Mouse (Mus musculus): Measurements from ENCODE around the gene Hoxa3. TPM values are rescaled to one million over a fixed set of nuclear protein-coding genes. Genes with fewer than 3 reads are reported as not detected.

Gene Hoxa3
- polyA plus RNA-seq, 2 experiments, result 3.4 to 12.0 TPM

DNA sequence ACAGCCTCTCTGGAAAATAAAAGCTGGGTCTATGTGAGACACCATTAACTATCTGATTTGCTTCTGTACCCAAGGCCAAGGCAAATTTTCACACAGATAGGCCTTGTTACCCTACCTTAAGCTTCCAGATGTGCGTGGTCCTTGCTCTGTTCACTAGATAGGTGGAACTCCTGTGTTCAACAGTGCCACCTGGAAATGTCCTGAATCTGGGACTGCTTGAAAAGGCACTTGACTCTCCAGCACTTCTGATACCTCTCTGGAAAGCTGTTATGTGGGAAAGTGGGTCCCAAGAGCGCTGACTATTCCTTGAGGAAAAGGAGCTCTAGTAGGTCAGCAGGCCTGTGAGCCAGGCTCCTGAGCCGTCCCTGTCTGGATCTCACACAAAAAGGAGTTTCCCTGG is 23.7 kb upstream of the Hoxa3 start:
- ATAC-seq (ENCODE audit: low FRiP score, low read depth) (no peak), DNase-seq (ENCODE audit: low spot score) (no peak)
- TF ChIP-seq POLR2A (IDR thresholded peaks at IDR 0.05; ENCODE audit: borderline replicate concordance, extremely low read depth, insufficient read depth, insufficient read length), result no peak
- Histone ChIP-seq H3K9ac (ENCODE audit: low read depth, low read length, severe bottlenecking) (peak overlapping the region; percentile 100), H3K36me3 (ENCODE audit: control insufficient read depth, insufficient read depth, low read length) (peaks cover 28% of the 10 kb centered on the region), H3K27ac (replicated peaks; ENCODE audit: low read depth, low read length) (peak overlapping the region; percentile 99), H3K4me1 (ENCODE audit: control insufficient read depth, insufficient read depth, low read length) (peaks cover 23% of the 10 kb centered on the region), H3K9me3 (ENCODE audit: control insufficient read depth, low read length) (no peaks in the 10 kb centered on the region), H3K4me3 (replicated peaks; ENCODE audit: low read length) (peak overlapping the region; percentile 90), H3K27me3 (ENCODE audit: control insufficient read depth, insufficient read depth, low read length) (no peaks in the 10 kb centered on the region), H3K4me2 (replicated peaks; ENCODE audit: low read depth, low read length, severe bottlenecking) (peak overlapping the region; percentile 96)
- WGBS, result 16% methylated on average over 3 of the region's 3 CpGs

- H3K9ac ChIP-seq (ENCODE audit: low read depth, low read length, severe bottlenecking), result peak overlapping the region; percentile 100
- peaks cover 35% of the 10 kb centered on the region for H3K36me3 ChIP-seq (ENCODE audit: control insufficient read depth, insufficient read depth, low read length)
- no peaks in the 10 kb centered on the region for H3K27me3 ChIP-seq (ENCODE audit: control insufficient read depth, insufficient read depth, low read length)
- no peak for TF ChIP-seq POLR2A (IDR thresholded peaks at IDR 0.05; ENCODE audit: borderline replicate concordance, extremely low read depth, insufficient read depth, insufficient read length)
- 21% methylated on average over 6 of the region's 6 CpGs for WGBS
- DNase-seq (ENCODE audit: low spot score) (no peak), ATAC-seq (ENCODE audit: low FRiP score, low read depth) (no peak)
- H3K27ac ChIP-seq (replicated peaks; ENCODE audit: low read depth, low read length), result peak overlapping the region; percentile 99
- peak overlapping the region; percentile 90 for H3K4me3 ChIP-seq (replicated peaks; ENCODE audit: low read length)
- no peaks in the 10 kb centered on the region for H3K9me3 ChIP-seq (ENCODE audit: control insufficient read depth, low read length)
- H3K4me1 ChIP-seq (ENCODE audit: control insufficient read depth, insufficient read depth, low read length), result peaks cover 20% of the 10 kb centered on the region
- H3K4me2 ChIP-seq (replicated peaks; ENCODE audit: low read depth, low read length, severe bottlenecking), result peak overlapping the region; percentile 96
Measured at GRCm38 (mm10) chr6:52235866-52236265, 22.7 kb upstream of the Hoxa3 start.

GRCm38 (mm10) chr6:52235267-52235666 is 22.1 kb upstream of the Hoxa3 start:
- H3K4me2 ChIP-seq (replicated peaks; ENCODE audit: low read depth, low read length, severe bottlenecking), result peak overlapping the region; percentile 96
- H3K27ac ChIP-seq (replicated peaks; ENCODE audit: low read depth, low read length), result peak overlapping the region; percentile 99
- peaks cover 18% of the 10 kb centered on the region for H3K4me1 ChIP-seq (ENCODE audit: control insufficient read depth, insufficient read depth, low read length)
- no peak for ATAC-seq (ENCODE audit: low FRiP score, low read depth)
- H3K36me3 ChIP-seq (ENCODE audit: control insufficient read depth, insufficient read depth, low read length), result peaks cover 41% of the 10 kb centered on the region
- no peaks in the 10 kb centered on the region for H3K9me3 ChIP-seq (ENCODE audit: control insufficient read depth, low read length)
- H3K4me3 ChIP-seq (replicated peaks; ENCODE audit: low read length), result peak overlapping the region; percentile 90
- H3K27me3 ChIP-seq (ENCODE audit: control insufficient read depth, insufficient read depth, low read length), result no peaks in the 10 kb centered on the region
- TF ChIP-seq POLR2A (IDR thresholded peaks at IDR 0.05; ENCODE audit: borderline replicate concordance, extremely low read depth, insufficient read depth, insufficient read length), result 0 out of 2 replicates have a peak, but pooled peaks have one; percentile 18
- 14% methylated on average over 9 of the region's 9 CpGs for WGBS
- DNase-seq (ENCODE audit: low spot score), result no peak
- H3K9ac ChIP-seq (ENCODE audit: low read depth, low read length, severe bottlenecking), result peak overlapping the region; percentile 100

- Histone ChIP-seq H3K4me1 (ENCODE audit: control insufficient read depth, insufficient read depth, low read length) (peaks cover 18% of the 10 kb centered on the region), H3K27me3 (ENCODE audit: control insufficient read depth, insufficient read depth, low read length) (no peaks in the 10 kb centered on the region), H3K9me3 (ENCODE audit: control insufficient read depth, low read length) (no peaks in the 10 kb centered on the region), H3K4me2 (replicated peaks; ENCODE audit: low read depth, low read length, severe bottlenecking) (peak overlapping the region; percentile 96), H3K9ac (ENCODE audit: low read depth, low read length, severe bottlenecking) (peak overlapping the region; percentile 100), H3K27ac (replicated peaks; ENCODE audit: low read depth, low read length) (peak overlapping the region; percentile 99), H3K4me3 (replicated peaks; ENCODE audit: low read length) (peak overlapping the region; percentile 90), H3K36me3 (ENCODE audit: control insufficient read depth, insufficient read depth, low read length) (peaks cover 48% of the 10 kb centered on the region)
- DNase-seq (ENCODE audit: low spot score) (peak; percentile 95), ATAC-seq (ENCODE audit: low FRiP score, low read depth) (peak; percentile 72)
- TF ChIP-seq POLR2A (IDR thresholded peaks at IDR 0.05; ENCODE audit: borderline replicate concordance, extremely low read depth, insufficient read depth, insufficient read length), result no peak
- 2% methylated on average over 41 of the region's 68 CpGs for WGBS
Measured at GRCm38 (mm10) chr6:52234428-52235140, 21.4 kb upstream of the Hoxa3 start.

DNA sequence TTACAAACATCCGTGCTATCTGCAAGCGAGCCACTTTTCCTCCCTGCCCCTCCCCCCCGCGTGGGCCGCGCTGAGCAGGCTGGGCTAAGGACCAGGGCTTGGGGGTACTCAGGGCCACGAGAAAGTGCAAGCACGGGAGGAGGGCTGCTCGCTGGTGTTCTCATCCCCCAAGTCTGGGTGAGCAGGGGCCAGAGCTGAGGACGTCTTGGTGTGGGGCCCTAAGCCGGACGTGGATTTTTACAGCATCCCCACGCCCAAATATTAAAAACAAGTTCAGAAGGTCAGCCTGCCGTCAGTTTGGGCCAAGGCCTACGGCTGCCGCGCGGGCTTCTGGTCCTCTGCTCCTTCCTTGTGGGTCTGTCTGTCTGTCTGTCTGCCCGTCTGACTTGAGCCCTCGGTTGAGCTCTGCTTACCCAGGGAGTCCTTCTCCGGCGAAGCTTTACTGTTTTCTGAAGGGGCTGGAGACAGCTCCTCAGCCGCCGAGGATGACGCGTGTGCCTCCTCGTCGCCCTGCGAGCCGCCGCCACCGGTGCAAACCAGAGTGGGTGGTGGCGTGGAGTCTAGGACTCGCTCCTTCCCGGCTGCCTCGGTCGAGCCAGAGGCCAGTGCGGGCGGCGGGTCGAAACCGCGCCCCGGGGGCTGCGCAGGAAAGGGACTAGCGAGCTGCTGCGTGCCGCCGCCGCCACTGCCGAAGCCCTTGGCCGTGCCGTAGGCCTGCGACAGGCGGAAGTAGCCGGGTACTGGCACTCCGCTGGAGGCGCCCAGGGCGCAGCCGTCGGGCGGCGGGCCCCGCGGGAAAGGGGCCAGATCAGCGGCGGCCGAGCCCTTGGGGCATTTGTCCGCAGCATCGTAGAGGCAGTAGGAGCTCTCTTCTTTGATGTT is 20.7 kb upstream of the Hoxa3 start:
- peaks cover 18% of the 10 kb centered on the region for H3K4me1 ChIP-seq (ENCODE audit: control insufficient read depth, insufficient read depth, low read length)
- H3K9me3 ChIP-seq (ENCODE audit: control insufficient read depth, low read length), result no peaks in the 10 kb centered on the region
- TF ChIP-seq POLR2A (IDR thresholded peaks at IDR 0.05; ENCODE audit: borderline replicate concordance, extremely low read depth, insufficient read depth, insufficient read length), result no peak
- under 1% methylated on average over 50 of the region's 70 CpGs for WGBS
- H3K9ac ChIP-seq (ENCODE audit: low read depth, low read length, severe bottlenecking), result peak overlapping the region; percentile 100
- peak overlapping the region; percentile 99 for H3K27ac ChIP-seq (replicated peaks; ENCODE audit: low read depth, low read length)
- no peaks in the 10 kb centered on the region for H3K27me3 ChIP-seq (ENCODE audit: control insufficient read depth, insufficient read depth, low read length)
- peak overlapping the region; percentile 90 for H3K4me3 ChIP-seq (replicated peaks; ENCODE audit: low read length)
- DNase-seq (ENCODE audit: low spot score), result no peak
- ATAC-seq (ENCODE audit: low FRiP score, low read depth), result peak; percentile 25; the same call in 1 of the 2 replicates
- H3K36me3 ChIP-seq (ENCODE audit: control insufficient read depth, insufficient read depth, low read length), result peaks cover 56% of the 10 kb centered on the region
- peak overlapping the region; percentile 96 for H3K4me2 ChIP-seq (replicated peaks; ENCODE audit: low read depth, low read length, severe bottlenecking)
